Mouse (Mus musculus): ENCODE measurements around the gene Supt3.

Gene Supt3

GRCm38 (mm10) chr17:44963051-44963798 lies 186.3 kb downstream of the Supt3 start:
- DNase-seq (ENCODE audit: extremely low read depth, low read depth, low spot score): no peak

DNA sequence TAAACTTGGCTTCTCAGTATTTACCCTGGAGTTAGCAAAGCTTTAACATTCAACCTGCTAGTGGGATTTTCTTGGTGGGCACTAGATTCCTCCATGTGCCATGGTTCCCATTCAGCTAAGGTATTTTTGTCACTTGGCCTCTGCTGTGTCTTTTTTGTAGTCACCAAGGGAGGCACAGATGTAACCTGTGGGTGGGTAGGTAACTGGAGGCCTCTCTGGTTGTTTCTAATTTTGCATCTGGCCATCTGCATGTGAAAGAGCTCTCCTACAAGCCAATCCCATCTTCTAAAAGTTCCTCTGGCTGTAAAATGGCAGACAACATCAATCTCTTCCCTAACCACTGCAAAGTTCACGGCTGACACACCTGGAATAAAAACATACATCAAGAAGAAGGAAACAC lies 190.2 kb downstream of the Supt3 start:
- no peak for DNase-seq (ENCODE audit: extremely low read depth, low read depth, low spot score)

- no peak for DNase-seq (ENCODE audit: extremely low read depth, low read depth, low spot score)
Observed at GRCm38 (mm10) chr17:44970255-44970654, 193.3 kb downstream of the Supt3 start.

GRCm38 (mm10) chr17:44973489-44973888 lies 196.5 kb downstream of the Supt3 start:
- no peak for DNase-seq (ENCODE audit: extremely low read depth, low read depth, low spot score)

DNA sequence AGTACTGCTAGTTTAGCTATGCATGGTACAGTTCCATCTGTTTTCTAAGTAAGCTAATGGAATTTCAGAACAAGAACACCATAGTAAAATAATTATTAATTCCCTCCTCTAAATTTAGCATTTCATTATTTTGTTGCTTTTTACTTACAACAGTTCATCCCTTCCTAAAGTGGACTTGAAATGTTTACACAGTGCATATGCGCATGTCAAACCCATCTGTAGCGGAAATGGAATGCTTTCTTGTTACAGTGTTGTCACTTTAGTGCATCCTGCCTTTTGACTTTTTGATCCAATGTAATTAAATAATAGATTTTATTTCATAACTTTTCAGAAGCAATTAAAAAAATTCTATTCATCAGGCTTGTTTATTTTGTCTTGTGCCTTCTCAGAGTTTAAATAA lies 200.7 kb downstream of the Supt3 start:
- no peak for DNase-seq (ENCODE audit: extremely low read depth, low read depth, low spot score)

- DNase-seq (ENCODE audit: extremely low read depth, low read depth, low spot score): no peak
Observed at GRCm38 (mm10) chr17:44987964-44988363, 211.0 kb downstream of the Supt3 start.

- no peak for DNase-seq (ENCODE audit: extremely low read depth, low read depth, low spot score)
Observed at GRCm38 (mm10) chr17:45003311-45003710, 226.4 kb downstream of the Supt3 start.

- DNase-seq (ENCODE audit: extremely low read depth, low read depth, low spot score): no peak
Observed at GRCm38 (mm10) chr17:45004477-45005170, 227.7 kb downstream of the Supt3 start.

DNA sequence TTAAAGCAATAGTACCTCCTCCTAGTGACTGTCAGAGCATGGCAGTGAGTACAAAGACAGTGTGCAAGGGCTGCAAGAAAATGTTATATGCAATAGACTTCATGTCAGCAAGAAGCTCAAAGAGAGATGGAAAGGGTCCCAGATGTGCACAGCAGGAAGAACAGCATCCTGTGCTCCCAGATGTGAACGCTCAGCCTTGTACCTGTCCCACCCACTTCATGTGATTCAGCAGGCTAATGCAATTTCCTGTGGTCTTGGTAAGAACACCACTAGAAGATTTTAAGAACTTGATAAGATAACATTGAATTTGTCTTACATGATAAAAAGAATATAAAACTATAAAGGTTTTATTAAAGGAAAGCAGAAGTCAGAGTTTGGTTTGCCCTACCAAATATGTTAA lies 230.5 kb downstream of the Supt3 start:
- no peak for DNase-seq (ENCODE audit: extremely low read depth, low read depth, low spot score)

DNA sequence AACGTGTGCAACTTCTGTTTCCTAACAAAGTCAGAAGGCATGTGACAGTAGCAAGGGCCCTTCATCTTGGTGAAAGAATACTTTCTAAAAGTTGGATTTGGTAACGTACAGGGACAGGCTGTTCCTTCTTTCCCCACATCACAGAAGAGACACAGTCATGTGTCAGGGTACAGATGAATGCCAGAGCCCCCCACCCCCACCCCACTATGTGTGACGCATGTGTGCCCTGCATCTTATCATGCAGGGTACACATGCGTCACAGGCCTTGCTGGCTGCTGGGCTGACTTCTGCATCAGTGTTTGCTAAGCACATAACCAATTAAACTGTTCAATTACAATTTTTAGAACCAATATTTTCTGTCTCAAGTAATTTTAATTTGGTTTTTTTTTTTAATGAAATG lies 231.7 kb downstream of the Supt3 start:
- DNase-seq (ENCODE audit: extremely low read depth, low read depth, low spot score): no peak

GRCm38 (mm10) chr17:45010409-45010808 lies 233.5 kb downstream of the Supt3 start:
- DNase-seq (ENCODE audit: extremely low read depth, low read depth, low spot score): no peak

GRCm38 (mm10) chr17:45016746-45017145 lies 239.8 kb downstream of the Supt3 start:
- no peak for DNase-seq (ENCODE audit: extremely low read depth, low read depth, low spot score)

GRCm38 (mm10) chr17:45020155-45020930 lies 243.4 kb downstream of the Supt3 start:
- DNase-seq (ENCODE audit: extremely low read depth, low read depth, low spot score): no peak

DNA sequence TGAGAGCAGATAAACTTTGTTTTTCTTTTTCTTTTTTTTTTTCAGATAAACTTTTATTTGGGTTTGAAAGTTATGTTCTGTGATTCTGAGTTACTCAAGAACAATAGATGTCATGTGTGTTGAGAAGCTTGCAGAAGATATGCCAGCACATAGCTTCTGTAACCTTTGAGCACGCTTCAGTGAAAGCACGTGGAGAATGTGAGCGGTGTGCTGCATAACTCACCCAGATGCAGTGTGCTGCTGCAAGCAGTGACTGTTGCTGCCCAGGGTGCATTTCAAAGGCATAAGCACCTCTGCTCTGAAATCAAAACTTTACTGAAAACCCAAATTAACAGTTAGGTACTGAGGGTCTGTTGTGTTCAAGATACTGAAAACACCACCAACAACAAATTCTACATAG lies 251.5 kb downstream of the Supt3 start:
- DNase-seq (ENCODE audit: extremely low read depth, low read depth, low spot score): no peak

DNA sequence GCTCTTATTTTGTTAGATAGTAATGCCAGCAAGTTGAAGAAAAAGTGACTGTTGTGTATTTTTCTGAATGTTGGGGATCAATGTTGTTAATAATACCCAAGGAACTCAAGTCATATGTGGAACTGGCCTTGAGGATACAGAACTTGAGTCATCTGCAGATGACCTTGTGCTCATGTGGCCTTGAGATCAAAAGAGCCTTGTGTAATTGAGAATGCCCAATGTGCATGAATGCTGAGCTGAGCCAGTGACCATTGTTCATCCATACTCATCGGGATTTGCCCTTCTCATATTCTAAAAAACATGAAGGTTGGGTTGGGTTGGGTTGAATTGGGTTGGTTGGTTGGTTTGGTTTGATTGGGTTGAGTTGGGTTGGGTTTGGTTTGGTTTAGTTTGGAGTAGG lies 252.2 kb downstream of the Supt3 start:
- DNase-seq (ENCODE audit: extremely low read depth, low read depth, low spot score): no peak

GRCm38 (mm10) chr17:45032209-45032608 lies 255.3 kb downstream of the Supt3 start:
- no peak for DNase-seq (ENCODE audit: extremely low read depth, low read depth, low spot score)

- DNase-seq (ENCODE audit: extremely low read depth, low read depth, low spot score): no peak
Observed at GRCm38 (mm10) chr17:45033617-45034016, 256.7 kb downstream of the Supt3 start.

DNA sequence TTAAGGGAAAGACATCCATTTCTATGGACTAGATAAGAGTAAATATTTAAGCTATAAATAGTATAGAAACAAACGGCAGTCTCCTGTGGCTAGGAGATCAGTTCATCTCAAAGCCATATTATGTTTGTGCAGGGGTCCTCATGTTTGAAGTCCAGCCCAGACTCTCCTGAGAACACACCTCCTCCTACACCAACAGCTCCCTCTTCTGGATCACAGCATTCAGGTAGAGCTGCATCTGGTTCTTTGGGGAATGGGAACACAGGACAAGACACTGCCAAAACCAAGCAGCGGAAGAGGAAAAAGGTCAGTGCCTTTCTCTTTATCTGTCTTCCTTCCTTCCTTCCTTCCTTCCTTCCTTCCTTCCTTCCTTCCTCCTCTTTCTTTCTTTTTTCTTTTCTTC lies 264.1 kb downstream of the Supt3 start:
- no peak for DNase-seq (ENCODE audit: extremely low read depth, low read depth, low spot score)

DNA sequence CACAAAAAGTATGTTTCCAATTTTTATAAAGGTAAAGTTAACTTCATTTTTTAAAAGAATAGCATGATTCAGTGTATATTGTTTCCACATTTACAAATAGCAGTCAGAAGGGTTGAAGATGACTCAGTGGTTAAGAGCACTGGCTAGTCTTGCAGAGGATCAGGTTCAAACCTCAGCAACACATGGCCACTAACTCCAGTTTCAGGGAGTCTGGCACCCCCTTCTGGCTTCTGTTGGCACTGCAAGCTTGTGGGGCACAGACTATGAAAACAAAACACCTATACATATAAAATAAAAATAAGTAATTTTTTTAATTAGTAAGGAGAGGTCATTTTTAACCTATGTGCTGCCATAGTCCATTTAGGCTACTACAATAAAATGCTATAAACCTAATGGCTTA lies 268.9 kb downstream of the Supt3 start:
- no peak for DNase-seq (ENCODE audit: extremely low read depth, low read depth, low spot score)

DNA sequence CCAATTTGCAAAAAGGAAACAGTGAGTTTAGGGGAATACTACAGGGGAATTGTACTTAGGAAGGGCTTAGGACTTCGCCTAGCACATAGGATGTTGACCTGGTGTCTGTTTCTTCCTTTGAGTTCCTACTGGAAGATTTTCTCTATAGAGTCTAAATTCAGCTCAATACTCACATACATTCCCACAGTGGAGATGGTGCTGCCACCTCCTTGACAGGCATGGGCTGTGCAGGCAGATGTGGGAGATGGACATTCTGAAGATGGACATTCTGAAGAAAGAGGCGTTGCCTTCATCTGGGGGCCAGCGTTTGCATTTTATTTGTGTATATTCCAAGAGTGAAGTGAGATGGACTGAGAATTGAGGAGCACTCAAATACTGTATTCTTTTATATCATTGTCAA lies 269.6 kb downstream of the Supt3 start:
- no peak for DNase-seq (ENCODE audit: extremely low read depth, low read depth, low spot score)

DNA sequence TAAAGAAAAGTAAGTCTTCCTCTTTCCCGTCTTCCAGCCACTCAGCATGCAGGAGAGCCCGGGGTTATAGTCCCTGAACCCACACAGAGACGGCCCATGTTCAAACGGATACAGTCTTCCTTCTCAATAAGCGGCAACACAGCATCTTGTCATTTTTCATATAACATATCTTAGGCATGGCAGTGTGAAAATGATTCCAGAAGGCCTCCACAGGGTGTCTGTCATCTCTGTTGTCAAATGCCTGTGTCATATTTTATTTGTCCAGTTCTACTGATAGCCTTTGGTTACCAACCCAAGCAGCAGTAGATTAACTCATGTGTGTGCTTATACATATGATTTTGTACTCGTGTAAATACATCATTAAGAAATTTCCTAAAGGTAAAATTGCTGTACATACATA lies 270.3 kb downstream of the Supt3 start:
- DNase-seq (ENCODE audit: extremely low read depth, low read depth, low spot score): no peak

DNA sequence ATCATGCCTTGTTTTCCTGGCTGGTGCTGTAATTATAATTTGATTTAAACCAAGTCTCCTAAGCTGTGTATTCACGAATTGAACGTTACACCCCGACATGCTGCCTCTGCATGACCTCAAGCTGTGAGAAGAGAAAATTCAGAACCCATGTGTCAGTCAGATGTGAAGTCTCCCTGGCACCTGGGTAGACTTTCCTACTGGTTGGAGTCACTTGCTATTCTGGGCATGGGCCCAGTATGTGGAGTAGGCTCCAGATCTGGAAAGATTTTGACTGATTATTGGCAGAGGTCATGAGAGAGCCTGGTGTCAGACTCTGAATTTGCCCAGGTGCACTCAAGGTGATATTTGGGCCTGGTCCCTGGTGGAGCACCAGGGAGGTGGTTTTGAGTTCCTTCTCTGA lies 275.0 kb downstream of the Supt3 start:
- no peak for DNase-seq (ENCODE audit: extremely low read depth, low read depth, low spot score)

Measured in fat pad, adult 2 months (tissue).